ENCODE assay signal across 7 mouse cellular contexts in genomic region chr4:58554359-58554838, GRCm38 (mm10). TPM values are rescaled to one million over a fixed set of nuclear protein-coding genes. Genes with fewer than 3 reads are reported as not detected.
DNase-seq lines count a peak whose midpoint lies in the region; ATAC-seq lines count a peak whose summit lies in the region.

No protein-coding gene starts in this region.

- H3K27me3 ChIP-seq in kidney, embryonic 16.5 days (ENCODE audit: insufficient read depth, low read length): no peaks in the 10 kb centered on the region
- H3K27me3 ChIP-seq in forebrain, embryonic 13.5 days: 0 out of 2 replicates have a peak, but pooled peaks cover 3% of the 10 kb centered on the region
- peaks cover 21% of the 10 kb centered on the region for H3K27me3 ChIP-seq in midbrain, embryonic 13.5 days

- H3K36me3 ChIP-seq in kidney, embryonic 16.5 days (ENCODE audit: insufficient read depth, low read length): no peaks in the 10 kb centered on the region
- H3K36me3 ChIP-seq in forebrain, embryonic 13.5 days (ENCODE audit: poor library complexity, severe bottlenecking): no peaks in the 10 kb centered on the region
- no peaks in the 10 kb centered on the region for H3K36me3 ChIP-seq in midbrain, embryonic 13.5 days

- ATAC-seq in kidney, embryonic 16.5 days (ENCODE audit: low FRiP score, low TSS enrichment): no peak
- ATAC-seq in forebrain, embryonic 13.5 days: no peak
- ATAC-seq in midbrain, embryonic 13.5 days: no peak
- ATAC-seq in erythroblast, adult 5-6 weeks (replicated peaks; ENCODE audit: low FRiP score, poor library complexity, severe bottlenecking): no peak

- H3K4me1 ChIP-seq in kidney, embryonic 16.5 days (ENCODE audit: insufficient read depth, low read length): 0 out of 2 replicates have a peak, but pooled peaks cover 10% of the 10 kb centered on the region
- peaks cover 9% of the 10 kb centered on the region for H3K4me1 ChIP-seq in forebrain, embryonic 13.5 days
- H3K4me1 ChIP-seq in midbrain, embryonic 13.5 days (replicated peaks): peaks cover 15% of the 10 kb centered on the region

- no peaks in the 10 kb centered on the region for H3K9me3 ChIP-seq in kidney, embryonic 16.5 days (ENCODE audit: low read length)
- no peaks in the 10 kb centered on the region for H3K9me3 ChIP-seq in forebrain, embryonic 13.5 days (replicated peaks)
- no peaks in the 10 kb centered on the region for H3K9me3 ChIP-seq in midbrain, embryonic 13.5 days

- no peak overlapping the region for H3K9ac ChIP-seq in kidney, embryonic 16.5 days (replicated peaks; ENCODE audit: low read length)
- H3K9ac ChIP-seq in forebrain, embryonic 13.5 days: no peak overlapping the region
- H3K9ac ChIP-seq in midbrain, embryonic 13.5 days (replicated peaks): no peak overlapping the region

- 58% methylated on average over 10 of the region's 10 CpGs for WGBS in kidney, embryonic 16.5 days
- WGBS in forebrain, embryonic 13.5 days: 40% methylated on average over 10 of the region's 10 CpGs
- 35% methylated on average over 10 of the region's 10 CpGs for WGBS in midbrain, embryonic 13.5 days

- DNase-seq in kidney, postnatal 36 days: no peak
- DNase-seq in R1 (ENCODE audit: low read depth, low spot score): peak; percentile 46
- no peak for DNase-seq in spleen, postnatal 10 days (ENCODE audit: low spot score in 2 of 2)

- H3K4me2 ChIP-seq in kidney, embryonic 16.5 days (replicated peaks; ENCODE audit: low read depth, low read length): 0 out of 2 replicates have a peak overlapping the region, but pooled peaks have one; percentile 97
- peak overlapping the region; percentile 95 for H3K4me2 ChIP-seq in forebrain, embryonic 13.5 days
- H3K4me2 ChIP-seq in midbrain, embryonic 13.5 days (replicated peaks): peak overlapping the region; percentile 96

- no peak overlapping the region for H3K4me3 ChIP-seq in kidney, embryonic 16.5 days (ENCODE audit: low read length)
- H3K4me3 ChIP-seq in forebrain, embryonic 13.5 days: no peak overlapping the region
- H3K4me3 ChIP-seq in midbrain, embryonic 13.5 days (replicated peaks): no peak overlapping the region

- H3K27ac ChIP-seq in kidney, embryonic 16.5 days (ENCODE audit: low read length): no peak overlapping the region
- no peak overlapping the region for H3K27ac ChIP-seq in forebrain, embryonic 13.5 days
- no peak overlapping the region for H3K27ac ChIP-seq in midbrain, embryonic 13.5 days

RNA-seq across cellular contexts. Expression of gene Lpar1, which starts 0.7 kb away (rescaled TPM):
- 36.2 and 37.0 TPM in 2 replicates for polyA plus RNA-seq in kidney, embryonic 16.5 days (2015; fragmentation: Nextera tagmentation; extraction: Ambion mirVana)
- polyA plus RNA-seq in forebrain, embryonic 13.5 days (2015; fragmentation: Nextera tagmentation; extraction: Ambion mirVana): 29.9 and 35.7 TPM in 2 replicates
- 15.8 and 18.2 TPM in 2 replicates for polyA plus RNA-seq in midbrain, embryonic 13.5 days (2015; fragmentation: Nextera tagmentation; extraction: Ambion mirVana)
- total RNA-seq in erythroblast, adult 5-6 weeks (2015; ENCODE audit: low replicate concordance): 0.58 TPM in 1 of 2 replicates, not detected in the other
- total RNA-seq in erythroblast, adult 5-6 weeks (2017; ENCODE audit: low replicate concordance): 0.17 TPM in 1 of 2 replicates, not detected in the other
